ENCODE assay signal across 24 mouse cellular contexts in genomic region chr17:84999636-85000035, GRCm38 (mm10). TPM values are rescaled to one million over a fixed set of nuclear protein-coding genes. Genes with fewer than 3 reads are reported as not detected.
A peak's percentile ranks its signal among the peaks of the same experiment; 100 is the strongest.
DNase-seq lines count a peak whose midpoint lies in the region; ATAC-seq lines count a peak whose summit lies in the region.
"Had no signal": no experiment of that assay in that cellular context is flagged by ENCODE, and none has a peak within 500 bp of the region (broad histone marks: within the 10 kb centered on the region; RNA-seq: fewer than 3 reads in every experiment).

No protein-coding gene starts in this region.

- WGBS in heart, embryonic 10.5 days, result 57% methylated on average over 10 of the region's 10 CpGs
- WGBS in intestine, embryonic 14.5 days, result 88% methylated on average over 10 of the region's 10 CpGs
- WGBS in intestine, embryonic 15.5 days, result 86% methylated on average over 10 of the region's 10 CpGs

- ATAC-seq in intestine, embryonic 14.5 days (replicated peaks; ENCODE audit: low FRiP score, low TSS enrichment, low read depth), result no peak
- no peak for ATAC-seq in intestine, embryonic 15.5 days
- ATAC-seq: forebrain, embryonic 14.5 days; midbrain, embryonic 15.5 days had no signal

- H3K27ac ChIP-seq in heart, embryonic 10.5 days, result no peak overlapping the region
- H3K27ac ChIP-seq in intestine, embryonic 14.5 days (ENCODE audit: low read depth), result no peak overlapping the region
- H3K27ac ChIP-seq in intestine, embryonic 15.5 days, result no peak overlapping the region
- H3K27ac ChIP-seq: embryonic facial prominence, embryonic 15.5 days; heart, embryonic 15.5 days; hindbrain, embryonic 12.5 days; kidney, postnatal 0 days; liver, embryonic 14.5 days; lung, embryonic 15.5 days; macrophage; midbrain, embryonic 15.5 days; neural tube, embryonic 12.5 days had no signal

- no peaks in the 10 kb centered on the region for H3K9me3 ChIP-seq in heart, embryonic 10.5 days
- no peaks in the 10 kb centered on the region for H3K9me3 ChIP-seq in intestine, embryonic 14.5 days (ENCODE audit: control insufficient read depth, low read length)
- no peaks in the 10 kb centered on the region for H3K9me3 ChIP-seq in intestine, embryonic 15.5 days
- H3K9me3 ChIP-seq: embryonic facial prominence, embryonic 15.5 days; heart, embryonic 15.5 days; hindbrain, embryonic 12.5 days; lung, embryonic 15.5 days; midbrain, embryonic 15.5 days; neural tube, embryonic 12.5 days had no signal

- no peak for DNase-seq in heart, embryonic 10.5 days (ENCODE audit: low spot score)
- DNase-seq in heart, adult 9 months (ENCODE audit: low spot score in 2 of 2), result no peak
- peak; percentile 37 for DNase-seq in intestine, embryonic 14.5 days (ENCODE audit: low spot score)
- DNase-seq in A20 (ENCODE audit: low read depth, low spot score), result peak; percentile 80
- DNase-seq in brain, adult 2 months (ENCODE audit: low read depth, low spot score), result peak; percentile 61
- DNase-seq in lung, postnatal 4 days, result no peak
- DNase-seq: adrenal gland, postnatal 25 days; cerebellum, adult 11 months; cerebellum, adult 9-11 months; gastrocnemius, postnatal 25 days; kidney, adult 2 months; right cerebral cortex, postnatal 14 days; thymus, postnatal 25 days had no signal

- H3K4me1 ChIP-seq in heart, embryonic 10.5 days, result peaks cover 8% of the 10 kb centered on the region; the same call in 1 of the 2 replicates
- H3K4me1 ChIP-seq in intestine, embryonic 14.5 days (replicated peaks; ENCODE audit: control insufficient read depth, insufficient read depth, low read length), result no peaks in the 10 kb centered on the region
- no peaks in the 10 kb centered on the region for H3K4me1 ChIP-seq in intestine, embryonic 15.5 days (replicated peaks)
- H3K4me1 ChIP-seq: embryonic facial prominence, embryonic 15.5 days; hindbrain, embryonic 12.5 days; midbrain, embryonic 15.5 days; neural tube, embryonic 12.5 days had no signal

- no peak overlapping the region for H3K4me2 ChIP-seq in intestine, embryonic 14.5 days (ENCODE audit: low read length)
- H3K4me2 ChIP-seq in intestine, embryonic 15.5 days (replicated peaks), result no peak overlapping the region
- H3K4me2 ChIP-seq: embryonic facial prominence, embryonic 15.5 days; heart, embryonic 15.5 days; hindbrain, embryonic 12.5 days; lung, embryonic 15.5 days; midbrain, embryonic 15.5 days; neural tube, embryonic 12.5 days had no signal

- H3K36me3 ChIP-seq in heart, embryonic 10.5 days, result peaks cover 19% of the 10 kb centered on the region; the same call in 1 of the 2 replicates
- peaks cover 20% of the 10 kb centered on the region for H3K36me3 ChIP-seq in intestine, embryonic 14.5 days (ENCODE audit: control insufficient read depth, insufficient read depth, low read length)
- H3K36me3 ChIP-seq in intestine, embryonic 15.5 days, result 0 out of 2 replicates have a peak, but pooled peaks cover 6% of the 10 kb centered on the region
- H3K36me3 ChIP-seq: heart, embryonic 15.5 days; midbrain, embryonic 15.5 days had no signal

- H3K27me3 ChIP-seq in heart, embryonic 10.5 days (ENCODE audit: insufficient read depth, poor library complexity, severe bottlenecking), result no peaks in the 10 kb centered on the region
- H3K27me3 ChIP-seq in intestine, embryonic 14.5 days (replicated peaks; ENCODE audit: control insufficient read depth, insufficient read depth, low read length), result no peaks in the 10 kb centered on the region
- no peaks in the 10 kb centered on the region for H3K27me3 ChIP-seq in intestine, embryonic 15.5 days (replicated peaks)
- H3K27me3 ChIP-seq: embryonic facial prominence, embryonic 15.5 days; heart, embryonic 15.5 days; hindbrain, embryonic 12.5 days; lung, embryonic 15.5 days; midbrain, embryonic 15.5 days; neural tube, embryonic 12.5 days had no signal

- H3K9ac ChIP-seq in intestine, embryonic 14.5 days (ENCODE audit: low read length), result no peak overlapping the region
- no peak overlapping the region for H3K9ac ChIP-seq in intestine, embryonic 15.5 days
- H3K9ac ChIP-seq: embryonic facial prominence, embryonic 15.5 days; heart, embryonic 15.5 days; hindbrain, embryonic 12.5 days; liver, embryonic 14.5 days; lung, embryonic 15.5 days; midbrain, embryonic 15.5 days; neural tube, embryonic 12.5 days had no signal

- 0 out of 2 replicates have a peak overlapping the region, but pooled peaks have one; percentile 19 for H3K4me3 ChIP-seq in heart, embryonic 10.5 days
- H3K4me3 ChIP-seq in intestine, embryonic 14.5 days (ENCODE audit: low read depth, low read length), result no peak overlapping the region
- no peak overlapping the region for H3K4me3 ChIP-seq in intestine, embryonic 15.5 days (replicated peaks)
- H3K4me3 ChIP-seq: embryonic facial prominence, embryonic 15.5 days; heart, embryonic 15.5 days; hindbrain, embryonic 12.5 days; lung, embryonic 15.5 days; midbrain, embryonic 15.5 days; neural tube, embryonic 12.5 days had no signal

RNA-seq across cellular contexts. Expression of gene Slc3a1, which starts 28.5 kb away (rescaled TPM):
- 0.09 and 0.33 TPM in 2 replicates for polyA plus RNA-seq in heart, embryonic 10.5 days (2016; fragmentation: Nextera tagmentation; extraction: Ambion mirVana)
- polyA plus RNA-seq in intestine, embryonic 14.5 days (2014; fragmentation: Nextera tagmentation; extraction: Ambion mirVana), result 1.6 and 2.2 TPM in 2 replicates
- 25.5 and 36.8 TPM in 2 replicates for polyA plus RNA-seq in intestine, embryonic 15.5 days (2015; fragmentation: Nextera tagmentation; extraction: Ambion mirVana)
- polyA plus RNA-seq: macrophage had no signal

RNA-seq across cellular contexts. Expression of gene Ppm1b, which starts 43.1 kb away (rescaled TPM):
- polyA plus RNA-seq in heart, embryonic 10.5 days (2016; fragmentation: Nextera tagmentation; extraction: Ambion mirVana), result 59.5 and 74.3 TPM in 2 replicates
- 86.4 and 91.4 TPM in 2 replicates for polyA plus RNA-seq in intestine, embryonic 14.5 days (2014; fragmentation: Nextera tagmentation; extraction: Ambion mirVana)
- polyA plus RNA-seq in intestine, embryonic 15.5 days (2015; fragmentation: Nextera tagmentation; extraction: Ambion mirVana), result 94.5 and 96.6 TPM in 2 replicates

Comparison
In these comparisons a context has a peak if more than half of its experiments do, and no peak if none do; other contexts are left out.
1. DNase-seq: peak in intestine, embryonic 14.5 days (single experiment), A20 (single experiment) and brain, adult 2 months (single experiment); none in heart, embryonic 10.5 days (single experiment), heart, adult 9 months (0 of 2) and lung, postnatal 4 days (0 of 2).